Mouse (Mus musculus): ENCODE data around the gene Cwc15. TPM values are rescaled to one million over a fixed set of nuclear protein-coding genes. Genes with fewer than 3 reads are reported as not detected.

Cwc15 gene
- polyA plus RNA-seq, 1 experiment from 2014 or later = 178 TPM

Other genes starting within 250 kb of the Cwc15 start
- 14.7 and 16.8 TPM in 2 replicates for gene Sesn3, start 225.6 kb upstream of the Cwc15 start, polyA plus RNA-seq (2016; fragmentation: Nextera tagmentation; extraction: Ambion mirVana)
- gene Endod1, start 119.1 kb upstream of the Cwc15 start, polyA plus RNA-seq (2016; fragmentation: Nextera tagmentation; extraction: Ambion mirVana) = 5.4 and 5.8 TPM in 2 replicates
- 0.16 and 0.30 TPM in 2 replicates for gene Kdm4d, start 135 bp upstream of the Cwc15 start, polyA plus RNA-seq (2016; fragmentation: Nextera tagmentation; extraction: Ambion mirVana)
- gene Amotl1, start 144.4 kb downstream of the Cwc15 start, polyA plus RNA-seq (2016; fragmentation: Nextera tagmentation; extraction: Ambion mirVana) = 15.7 and 17.3 TPM in 2 replicates
- gene Piwil4, start 240.1 kb downstream of the Cwc15 start, polyA plus RNA-seq (2016; fragmentation: Nextera tagmentation; extraction: Ambion mirVana) = 0.12 and 0.14 TPM in 2 replicates